Mouse (Mus musculus) ES-E14 (cell line): Measurements from ENCODE around the gene Stk35. TPM values are rescaled to one million over a fixed set of nuclear protein-coding genes. Genes with fewer than 3 reads are reported as not detected.
A peak's percentile ranks its signal among the peaks of the same experiment; 100 is the strongest.

Source experiments
- DNase-seq: peaks from one replicate; pipeline ENCODE4 v3.0.0-alpha.2; 2013; ENCODE audit warnings: low read depth, low spot score
- H3K27ac ChIP-seq: 2 replicates; pipeline ENCODE4 v1.5.1; 2012; ENCODE audit warnings: low read depth, mild to moderate bottlenecking, low read length, moderate library complexity, mixed read lengths; ENCODE audit not compliant: poor library complexity, insufficient read depth, severe bottlenecking
- H3K36me3 ChIP-seq: 2 replicates; pipeline ENCODE4 v1.6.1; 2012; ENCODE audit warnings: mild to moderate bottlenecking, low read length, moderate library complexity, mixed read lengths; ENCODE audit not compliant: control insufficient read depth, poor library complexity, insufficient read depth, severe bottlenecking
- H3K4me1 ChIP-seq, 2 experiments: fragments of 150-350 bp in 1 of 2; sonication (generic) in 1 of 2; 2 replicates each; pipeline ENCODE4 v1.6.1; 2012; ENCODE audit warnings: low read length in 2 of 2, mild to moderate bottlenecking in 1 of 2, mixed read lengths in 1 of 2; ENCODE audit not compliant: control insufficient read depth in 2 of 2, insufficient read depth in 2 of 2, poor library complexity in 1 of 2
- H3K4me3 ChIP-seq, 2 experiments: fragments of 150-350 bp in 1 of 2; sonication (generic) in 1 of 2; 2 replicates each; pipeline ENCODE4 v1.5.1; 2012; ENCODE audit warnings: low read length in 2 of 2, low read depth in 1 of 2, mild to moderate bottlenecking in 1 of 2, mixed read lengths in 1 of 2; ENCODE audit not compliant: insufficient read depth in 1 of 2, poor library complexity in 1 of 2, severe bottlenecking in 1 of 2
- H3K9ac ChIP-seq: 2 replicates; pipeline ENCODE4 v1.6.1; 2012; ENCODE audit warnings: low read depth, mild to moderate bottlenecking, low read length, mixed read lengths; ENCODE audit not compliant: poor library complexity, insufficient read depth, severe bottlenecking
- H3K9me3 ChIP-seq: fragments of 150-350 bp; sonication (generic); 2 replicates; pipeline ENCODE4 v1.6.1; 2012; ENCODE audit warnings: low read depth, mild to moderate bottlenecking, low read length; ENCODE audit not compliant: control insufficient read depth, insufficient read depth
- CHD2 ChIP-seq: IDR thresholded peaks from 2 replicates; pipeline ENCODE4 v1.6.1; 2014; ENCODE audit warnings: mild to moderate bottlenecking, low read depth, low read length, inconsistent platforms
- HCFC1 ChIP-seq: IDR thresholded peaks from 2 replicates; pipeline ENCODE4 v1.6.1; 2012; ENCODE audit warnings: low read length, inconsistent platforms, borderline replicate concordance; ENCODE audit not compliant: insufficient read depth
- MAFK ChIP-seq: IDR thresholded peaks from 2 replicates; pipeline ENCODE4 v1.6.1; 2014; ENCODE audit warnings: mild to moderate bottlenecking, low read depth, low read length, inconsistent platforms; ENCODE audit not compliant: insufficient read depth
- ZC3H11A ChIP-seq: IDR thresholded peaks from 2 replicates; pipeline ENCODE4 v1.6.1; 2012; ENCODE audit warnings: low read depth, mild to moderate bottlenecking, inconsistent platforms, low read length, borderline replicate concordance
- ZNF384 ChIP-seq: IDR thresholded peaks from 2 replicates; pipeline ENCODE4 v1.6.1; 2012; ENCODE audit warnings: low read depth, low read length, inconsistent platforms
- in situ Hi-C, 2 experiments: fragments of 600-800 bp; cut with MboI; formaldehyde crosslinking; loops; one replicate each; pipeline ENCODE4 v1.15.1; 2025; ENCODE audit warnings: low sequenced_read_pairs in 2 of 2, inconsistent platforms in 1 of 2; ENCODE audit not compliant: unreplicated experiment in 2 of 2
- total RNA-seq: library from RNA; depleted of rRNA; stranded (reverse); fragments of 300-350 nt; gene quantifications from 2 replicates; pipeline ENCODE4 v1.2.3, GENCODE M21; 2012; rRNA removed

The Stk35 gene
- 22.1 TPM in 2 replicates for total RNA-seq

DNA sequence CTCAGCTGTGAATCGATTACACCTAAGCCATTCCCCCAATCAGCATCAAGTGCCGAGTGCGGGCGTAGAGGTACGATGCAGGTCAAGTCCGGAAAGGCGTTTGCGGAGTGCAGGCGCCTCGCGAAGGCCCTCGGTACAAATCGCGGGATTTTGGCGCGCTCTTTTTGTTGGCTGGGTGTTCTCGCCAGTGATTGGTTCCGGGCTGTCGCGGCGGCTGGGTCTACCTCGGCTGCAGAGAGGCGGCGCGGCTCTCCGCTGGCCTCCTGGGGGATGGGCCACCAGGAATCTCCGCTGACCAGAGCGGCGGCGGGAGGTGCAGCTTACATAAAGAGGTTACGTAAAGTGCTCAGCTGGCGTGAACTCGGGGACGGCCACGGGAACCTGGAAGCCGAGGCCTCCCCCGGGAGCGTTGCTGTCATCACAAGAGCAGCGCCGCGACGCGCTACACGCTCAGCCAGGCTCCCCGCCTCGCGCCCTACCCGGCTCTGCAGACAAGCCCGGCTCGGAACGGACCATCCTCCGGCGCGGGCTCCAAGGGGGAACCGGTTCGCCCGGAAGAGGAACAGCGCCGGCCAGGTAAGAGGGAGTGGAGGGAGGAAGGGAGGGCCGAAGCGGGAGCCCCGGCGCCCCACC, at the start of gene Stk35:
Gene Stk35, plus strand, starts transcription at position 247 of the 633 bp plus-strand sequence.
- no peaks in the 10 kb centered on the region for H3K9me3 ChIP-seq
- TF ChIP-seq ZNF384 (no peak), CHD2 (peak; percentile 86)
- H3K27ac ChIP-seq = peak within 1 kb of the TSS; percentile 42
- peak within 1 kb of the TSS; percentile 88 to 98 for H3K4me3 ChIP-seq
- in situ Hi-C loops = no loop called here
- peaks cover 6% of the 10 kb centered on the region for H3K36me3 ChIP-seq
- H3K9ac ChIP-seq = peak within 1 kb of the TSS; percentile 95
- peaks cover under 1 to 11% of the 10 kb centered on the region in 2 experiments for H3K4me1 ChIP-seq
- DNase-seq = peak; percentile 86

DNA sequence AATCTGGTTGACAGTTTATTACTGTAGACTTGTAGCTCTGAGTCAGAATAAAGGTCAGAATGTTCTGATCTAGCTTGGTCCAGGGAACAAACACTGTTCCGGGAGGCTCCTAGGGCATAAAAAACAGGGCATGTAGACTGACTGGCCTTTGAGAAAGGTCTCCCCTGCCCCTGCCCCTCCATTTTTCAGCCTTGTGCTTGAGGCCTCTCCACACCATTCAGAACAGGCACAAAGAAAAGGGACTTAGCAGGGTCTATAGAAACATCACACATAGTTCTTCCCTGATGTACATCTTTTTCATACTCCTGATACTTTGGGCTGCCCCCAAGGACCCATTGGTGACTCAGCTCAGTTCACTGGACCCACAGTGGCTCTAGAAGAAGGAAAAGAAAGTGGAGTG, 18.3 kb upstream of the Stk35 start:
- no peak overlapping the region for H3K27ac ChIP-seq
- H3K9me3 ChIP-seq = no peaks in the 10 kb centered on the region
- H3K36me3 ChIP-seq = no peaks in the 10 kb centered on the region
- H3K4me3 ChIP-seq = no peak overlapping the region
- in situ Hi-C loops = no loop called here
- DNase-seq = no peak
- H3K9ac ChIP-seq = no peak overlapping the region
- H3K4me1 ChIP-seq = peaks cover 0 to 2% of the 10 kb centered on the region in 2 experiments; a peak in 1 of 4 replicates
- TF ChIP-seq CHD2 = no peak
- TF ChIP-seq ZC3H11A = no peak
- TF ChIP-seq ZNF384 = no peak
- no peak for TF ChIP-seq MAFK
- TF ChIP-seq HCFC1 = no peak

DNA sequence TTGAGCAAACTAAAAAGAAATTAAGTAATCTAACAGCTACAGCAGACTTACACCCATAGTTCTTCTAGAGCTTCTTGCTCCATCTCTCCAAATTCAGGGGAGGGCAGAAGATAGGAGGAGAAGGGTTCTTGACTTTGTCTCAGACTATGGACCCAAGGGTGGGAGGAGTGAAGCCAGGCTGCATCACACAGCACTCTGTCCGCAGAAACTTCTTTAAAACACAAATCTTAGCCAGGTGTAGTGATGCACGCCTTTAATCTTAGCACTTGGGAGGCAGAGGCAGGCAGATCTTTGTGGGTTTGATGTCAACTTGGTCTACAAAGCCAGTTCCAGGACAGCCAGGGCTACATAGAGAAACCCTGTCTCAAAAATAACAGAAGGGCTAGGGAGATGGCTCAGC, 3.8 kb upstream of the Stk35 start:
- no peaks in the 10 kb centered on the region for H3K36me3 ChIP-seq
- peaks cover 0 to 10% of the 10 kb centered on the region in 2 experiments; a peak in 3 of 4 replicates for H3K4me1 ChIP-seq
- H3K9ac ChIP-seq = no peak overlapping the region
- H3K27ac ChIP-seq = no peak overlapping the region
- H3K9me3 ChIP-seq = no peaks in the 10 kb centered on the region
- no peak overlapping the region for H3K4me3 ChIP-seq
- DNase-seq = no peak
- in situ Hi-C loops = no loop called here
- no peak for TF ChIP-seq ZNF384
- TF ChIP-seq HCFC1 = no peak
- no peak for TF ChIP-seq ZC3H11A
- no peak for TF ChIP-seq MAFK
- no peak for TF ChIP-seq CHD2

DNA sequence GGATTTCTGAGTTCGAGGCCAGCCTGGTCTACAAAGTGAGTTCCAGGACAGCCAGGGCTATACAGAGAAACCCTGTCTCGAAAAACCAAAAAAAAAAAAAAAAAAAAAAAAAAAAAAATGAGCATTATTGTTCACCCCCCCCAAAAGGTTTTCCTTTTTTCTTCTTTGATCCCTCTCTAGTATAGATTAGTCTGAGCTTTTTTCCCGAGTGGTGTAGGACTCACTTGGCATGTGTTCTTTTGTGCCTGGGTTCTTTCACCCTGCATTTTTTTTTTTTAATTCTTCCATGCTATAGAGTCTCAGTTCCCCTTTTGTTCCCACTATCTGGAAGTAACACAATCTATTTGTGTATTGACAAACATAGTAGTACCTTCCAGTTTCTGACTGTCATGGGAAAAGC, 2.6 kb upstream of the Stk35 start:
- no peak for DNase-seq
- H3K9me3 ChIP-seq = no peaks in the 10 kb centered on the region
- in situ Hi-C loops = no loop called here
- TF ChIP-seq HCFC1 = no peak
- TF ChIP-seq ZNF384 = peak; percentile 70; the same call in 1 of the 2 replicates
- H3K27ac ChIP-seq = no peak overlapping the region
- H3K4me1 ChIP-seq = peaks cover 0 to 11% of the 10 kb centered on the region in 2 experiments
- H3K36me3 ChIP-seq = peaks cover 2% of the 10 kb centered on the region; the same call in 1 of the 2 replicates
- no peak overlapping the region for H3K9ac ChIP-seq
- no peak overlapping the region for H3K4me3 ChIP-seq

DNA sequence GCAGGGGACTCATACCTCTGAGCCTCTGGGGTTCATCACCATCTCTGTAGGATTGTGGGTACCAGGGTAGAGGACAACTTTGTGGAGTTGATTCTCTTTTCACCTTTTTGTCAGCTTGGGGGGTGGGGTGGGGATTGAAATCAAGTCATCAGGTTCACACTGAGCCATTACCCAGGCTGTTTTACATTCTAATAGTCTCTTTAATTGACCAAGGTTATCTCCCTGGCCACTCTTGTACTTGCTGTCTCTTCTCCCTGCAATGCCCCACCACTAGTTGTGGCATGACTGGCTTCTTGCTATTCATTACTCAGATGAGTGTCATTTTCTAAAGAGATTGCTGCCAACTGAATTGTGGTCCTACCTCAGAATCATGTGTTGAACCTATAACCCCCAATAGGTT, 1.9 kb upstream of the Stk35 start:
- in situ Hi-C loops = no loop called here
- no peak overlapping the region for H3K4me3 ChIP-seq

More for the DNA sequence above, 1.9 kb upstream of the Stk35 start:
- no peak for TF ChIP-seq ZNF384
- TF ChIP-seq HCFC1 = no peak
- TF ChIP-seq CHD2 = no peak
- TF ChIP-seq ZC3H11A = no peak
- no peak for TF ChIP-seq MAFK
- no peak overlapping the region for H3K9ac ChIP-seq
- peaks cover 0 to 11% of the 10 kb centered on the region in 2 experiments for H3K4me1 ChIP-seq
- H3K36me3 ChIP-seq = peaks cover 2% of the 10 kb centered on the region; the same call in 1 of the 2 replicates
- DNase-seq = no peak
- H3K9me3 ChIP-seq = no peaks in the 10 kb centered on the region
- no peak overlapping the region for H3K27ac ChIP-seq
